Mouse (Mus musculus): Measurements from ENCODE around the gene Crhr1. TPM values are rescaled to one million over a fixed set of nuclear protein-coding genes. Genes with fewer than 3 reads are reported as not detected.

Crhr1 gene
- polyA plus RNA-seq, 1 experiment from 2014 or later = 0.24 TPM

DNA sequence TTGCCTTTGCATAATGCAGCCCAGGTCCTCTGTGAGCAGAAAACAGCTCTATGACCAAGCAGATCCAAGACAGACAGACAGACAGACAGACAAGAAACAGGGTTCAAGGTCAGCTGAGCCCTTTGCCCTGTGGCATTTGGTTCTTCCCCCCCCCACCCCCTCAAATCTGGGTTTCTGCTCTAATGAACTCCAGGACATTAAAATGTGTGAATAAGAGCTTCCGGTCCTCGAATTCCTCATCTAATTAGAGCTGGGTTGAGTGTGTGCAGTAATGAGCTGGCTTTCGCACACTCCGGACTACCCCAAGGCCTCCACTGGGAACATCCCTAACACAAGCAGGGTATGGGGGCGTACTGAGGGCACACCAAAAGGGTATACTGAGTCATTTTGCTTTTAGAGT, 18.3 kb downstream of the Crhr1 start:
- WGBS = 75% methylated on average over 5 of the region's 5 CpGs
- Histone ChIP-seq H3K9ac (ENCODE audit: low read length) (no peak overlapping the region), H3K4me3 (ENCODE audit: low read depth, low read length) (no peak overlapping the region), H3K9me3 (ENCODE audit: control insufficient read depth, low read length) (no peaks in the 10 kb centered on the region), H3K4me2 (ENCODE audit: low read depth) (no peak overlapping the region), H3K4me1 (ENCODE audit: control insufficient read depth, insufficient read depth, low read length) (peaks cover 8% of the 10 kb centered on the region), H3K27me3 (ENCODE audit: control insufficient read depth, insufficient read depth, low read length) (no peaks in the 10 kb centered on the region), H3K36me3 (ENCODE audit: control insufficient read depth, insufficient read depth, low read length) (no peaks in the 10 kb centered on the region), H3K27ac (ENCODE audit: low read depth, low read length) (no peak overlapping the region)
- ATAC-seq (ENCODE audit: insufficient read depth, low FRiP score, low TSS enrichment) = no peak
- no peak for DNase-seq (ENCODE audit: low spot score)

DNA sequence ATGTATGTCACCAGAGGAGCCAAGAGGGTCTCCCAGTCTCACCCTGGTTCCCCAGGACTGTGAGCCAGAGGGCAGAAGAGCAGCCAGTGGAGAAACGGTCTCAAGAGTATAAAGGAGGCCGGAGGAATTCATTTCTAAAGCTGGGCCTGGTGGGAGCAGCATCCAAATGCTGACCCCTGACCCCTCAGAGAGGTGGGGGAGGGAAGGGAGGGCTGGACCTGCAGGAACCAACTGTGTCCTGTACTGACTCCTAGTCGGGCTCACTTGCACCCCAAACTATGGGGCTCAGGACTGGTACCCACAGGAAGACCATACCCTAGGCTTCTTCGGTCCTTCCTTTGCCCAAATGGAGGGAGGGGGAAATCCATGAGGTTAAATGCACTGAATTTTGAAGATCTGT, 21.7 kb downstream of the Crhr1 start:
- DNase-seq (ENCODE audit: low spot score) (no peak), ATAC-seq (ENCODE audit: insufficient read depth, low FRiP score, low TSS enrichment) (no peak)
- H3K9me3 ChIP-seq (ENCODE audit: control insufficient read depth, low read length) = no peaks in the 10 kb centered on the region
- WGBS = 51% methylated on average over 4 of the region's 4 CpGs
- H3K27me3 ChIP-seq (ENCODE audit: control insufficient read depth, insufficient read depth, low read length) = no peaks in the 10 kb centered on the region
- H3K4me2 ChIP-seq (ENCODE audit: low read depth) = no peak overlapping the region
- no peak overlapping the region for H3K4me3 ChIP-seq (ENCODE audit: low read depth, low read length)
- H3K27ac ChIP-seq (ENCODE audit: low read depth, low read length) = no peak overlapping the region
- no peak overlapping the region for H3K9ac ChIP-seq (ENCODE audit: low read length)
- H3K36me3 ChIP-seq (ENCODE audit: control insufficient read depth, insufficient read depth, low read length) = no peaks in the 10 kb centered on the region
- peaks cover 12% of the 10 kb centered on the region for H3K4me1 ChIP-seq (ENCODE audit: control insufficient read depth, insufficient read depth, low read length)

DNA sequence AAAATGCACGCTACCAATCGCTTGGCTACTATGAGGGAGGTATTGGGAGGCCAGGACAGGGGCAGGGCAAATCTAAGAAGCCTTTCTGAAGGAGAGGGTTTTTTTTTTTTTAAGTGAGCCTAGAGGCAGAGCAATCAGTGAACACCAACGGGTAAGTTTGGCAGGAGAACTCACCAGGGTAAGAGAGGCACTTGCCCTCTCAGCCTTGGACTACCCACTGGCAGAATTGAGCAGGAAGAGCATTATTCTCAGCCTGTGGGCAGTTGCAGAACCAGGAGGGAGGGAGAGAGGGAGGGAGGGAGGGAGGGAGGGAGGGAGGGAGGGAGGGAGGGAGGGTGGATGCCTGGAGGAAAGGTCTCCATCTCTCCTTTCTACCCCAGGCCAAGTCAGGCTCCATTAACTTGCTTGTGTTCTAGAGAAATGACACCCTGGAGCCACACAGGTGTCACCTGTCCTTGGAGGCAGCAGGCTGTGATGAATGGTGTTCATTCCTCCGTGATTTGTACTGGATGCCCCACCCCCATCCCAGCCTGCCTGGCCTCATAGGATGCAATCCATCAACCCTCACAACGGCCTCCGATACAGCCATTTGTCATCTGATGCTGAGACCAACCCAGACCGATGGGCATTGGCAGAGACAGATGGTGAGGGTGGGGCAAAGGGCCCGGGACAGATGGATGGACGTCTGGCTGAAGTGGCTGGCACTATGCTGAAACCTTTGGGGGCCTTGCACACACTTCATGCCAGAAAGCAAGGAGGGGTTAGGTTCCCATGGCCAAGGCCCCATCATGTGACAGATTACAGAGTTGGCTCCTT, 22.4 kb downstream of the Crhr1 start:
- Histone ChIP-seq H3K9me3 (ENCODE audit: control insufficient read depth, low read length) (no peaks in the 10 kb centered on the region), H3K4me2 (ENCODE audit: low read depth) (no peak overlapping the region), H3K9ac (ENCODE audit: low read length) (no peak overlapping the region), H3K27ac (ENCODE audit: low read depth, low read length) (peak overlapping the region; percentile 27; the same call in 1 of the 2 replicates), H3K27me3 (ENCODE audit: control insufficient read depth, insufficient read depth, low read length) (no peaks in the 10 kb centered on the region), H3K4me1 (ENCODE audit: control insufficient read depth, insufficient read depth, low read length) (peaks cover 12% of the 10 kb centered on the region), H3K4me3 (ENCODE audit: low read depth, low read length) (no peak overlapping the region), H3K36me3 (ENCODE audit: control insufficient read depth, insufficient read depth, low read length) (no peaks in the 10 kb centered on the region)
- ATAC-seq (ENCODE audit: insufficient read depth, low FRiP score, low TSS enrichment) (no peak; the same call in 1 of the 2 replicates), DNase-seq (ENCODE audit: low spot score) (peak; percentile 53)
- 32% methylated on average over 9 of the region's 9 CpGs for WGBS

DNA sequence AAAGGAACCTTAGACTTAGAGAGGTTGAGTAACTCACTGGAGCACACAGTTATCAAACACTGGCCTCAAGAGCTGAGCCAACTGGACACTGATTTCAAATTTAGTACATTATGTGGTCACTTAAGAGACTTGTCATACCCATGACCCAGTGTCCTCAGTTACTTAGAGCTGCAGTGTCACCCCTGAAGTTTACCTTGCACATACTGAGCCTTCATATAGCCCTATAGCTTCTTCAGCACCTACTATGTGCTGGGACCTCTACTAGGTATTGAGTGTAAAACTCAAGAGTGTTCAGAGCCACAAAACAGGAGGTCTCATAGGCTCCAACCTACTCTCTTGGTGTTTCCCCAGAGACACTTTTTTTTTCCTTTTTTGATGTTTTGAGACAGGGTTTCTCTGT, 23.2 kb downstream of the Crhr1 start:
- Histone ChIP-seq H3K36me3 (ENCODE audit: control insufficient read depth, insufficient read depth, low read length) (no peaks in the 10 kb centered on the region), H3K9me3 (ENCODE audit: control insufficient read depth, low read length) (no peaks in the 10 kb centered on the region), H3K4me2 (ENCODE audit: low read depth) (no peak overlapping the region), H3K4me3 (ENCODE audit: low read depth, low read length) (no peak overlapping the region), H3K27me3 (ENCODE audit: control insufficient read depth, insufficient read depth, low read length) (no peaks in the 10 kb centered on the region), H3K9ac (ENCODE audit: low read length) (no peak overlapping the region), H3K27ac (ENCODE audit: low read depth, low read length) (peak overlapping the region; percentile 27; the same call in 1 of the 2 replicates), H3K4me1 (ENCODE audit: control insufficient read depth, insufficient read depth, low read length) (peaks cover 12% of the 10 kb centered on the region)
- DNase-seq (ENCODE audit: low spot score) = no peak
- ATAC-seq (ENCODE audit: insufficient read depth, low FRiP score, low TSS enrichment) = no peak

DNA sequence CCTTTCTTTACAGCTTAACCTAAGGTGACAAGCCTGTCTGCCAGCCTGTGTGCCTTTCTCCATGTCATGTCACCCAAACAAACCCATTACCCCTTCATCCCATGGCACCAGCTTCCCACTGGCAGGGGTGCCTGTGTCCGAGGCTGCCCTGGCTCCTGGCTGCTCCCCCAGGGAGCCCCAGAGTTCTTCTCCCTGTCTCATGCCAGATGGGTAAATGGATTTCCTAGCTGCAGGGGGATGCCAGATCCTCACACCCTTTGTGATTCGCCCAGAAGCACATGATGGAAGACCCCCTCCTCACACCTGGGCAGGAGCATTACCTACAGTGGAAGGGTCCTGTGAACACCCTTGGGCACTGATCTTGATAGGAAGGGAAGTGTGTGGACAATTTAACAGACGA, 23.7 kb downstream of the Crhr1 start:
- Histone ChIP-seq H3K9me3 (ENCODE audit: control insufficient read depth, low read length) (no peaks in the 10 kb centered on the region), H3K4me2 (ENCODE audit: low read depth) (no peak overlapping the region), H3K4me1 (ENCODE audit: control insufficient read depth, insufficient read depth, low read length) (peaks cover 12% of the 10 kb centered on the region), H3K36me3 (ENCODE audit: control insufficient read depth, insufficient read depth, low read length) (no peaks in the 10 kb centered on the region), H3K27me3 (ENCODE audit: control insufficient read depth, insufficient read depth, low read length) (no peaks in the 10 kb centered on the region), H3K27ac (ENCODE audit: low read depth, low read length) (no peak overlapping the region), H3K4me3 (ENCODE audit: low read depth, low read length) (no peak overlapping the region), H3K9ac (ENCODE audit: low read length) (no peak overlapping the region)
- DNase-seq (ENCODE audit: low spot score) (no peak), ATAC-seq (ENCODE audit: insufficient read depth, low FRiP score, low TSS enrichment) (no peak)
- WGBS = 73% methylated on average over 3 of the region's 3 CpGs

DNA sequence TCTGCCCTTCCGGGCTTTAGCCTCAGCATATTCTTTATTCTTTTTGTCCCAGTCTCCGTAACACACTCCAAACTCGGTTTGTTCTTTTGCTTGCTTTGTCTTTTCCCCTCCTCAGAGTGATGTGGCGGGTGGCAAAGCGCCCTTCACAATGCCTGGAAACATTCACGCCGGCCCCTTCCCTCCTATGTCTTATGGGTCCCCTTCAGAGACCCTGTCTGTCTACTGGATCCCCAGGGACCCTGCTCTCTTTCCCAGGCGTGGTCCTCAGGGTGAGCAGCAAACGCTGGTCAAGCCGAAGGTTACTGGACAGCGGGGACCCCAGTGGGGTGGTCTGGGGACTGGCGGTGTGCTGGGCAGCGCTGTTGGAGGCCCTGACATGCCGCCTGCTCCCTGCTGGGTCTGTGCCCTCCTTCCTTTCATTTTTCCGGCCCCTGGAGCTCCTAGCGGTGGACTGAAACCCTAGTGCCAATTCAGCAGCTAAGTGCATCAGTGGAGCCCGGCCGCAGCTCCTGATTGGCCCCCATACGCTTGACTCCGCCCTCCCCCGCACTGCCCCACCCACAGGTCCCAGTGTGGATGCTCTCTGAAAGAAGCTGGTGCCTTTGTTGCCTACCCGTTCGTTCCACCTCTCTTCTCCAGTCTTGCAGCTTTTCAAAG, 25.1 kb downstream of the Crhr1 start:
- 0 out of 2 replicates have a peak overlapping the region, but pooled peaks have one; percentile 68 for H3K27ac ChIP-seq (ENCODE audit: low read depth, low read length)
- peak; percentile 96 for ATAC-seq (ENCODE audit: insufficient read depth, low FRiP score, low TSS enrichment)
- no peaks in the 10 kb centered on the region for H3K36me3 ChIP-seq (ENCODE audit: control insufficient read depth, insufficient read depth, low read length)
- H3K9me3 ChIP-seq (ENCODE audit: control insufficient read depth, low read length) = no peaks in the 10 kb centered on the region
- H3K4me3 ChIP-seq (ENCODE audit: low read depth, low read length) = peak overlapping the region; percentile 31
- no peaks in the 10 kb centered on the region for H3K27me3 ChIP-seq (ENCODE audit: control insufficient read depth, insufficient read depth, low read length)
- 4% methylated on average over 23 of the region's 23 CpGs for WGBS
- peak overlapping the region; percentile 68 for H3K9ac ChIP-seq (ENCODE audit: low read length)
- H3K4me2 ChIP-seq (ENCODE audit: low read depth) = peak overlapping the region; percentile 78
- H3K4me1 ChIP-seq (ENCODE audit: control insufficient read depth, insufficient read depth, low read length) = peaks cover 12% of the 10 kb centered on the region
- peak; percentile 88 for DNase-seq (ENCODE audit: low spot score)

DNA sequence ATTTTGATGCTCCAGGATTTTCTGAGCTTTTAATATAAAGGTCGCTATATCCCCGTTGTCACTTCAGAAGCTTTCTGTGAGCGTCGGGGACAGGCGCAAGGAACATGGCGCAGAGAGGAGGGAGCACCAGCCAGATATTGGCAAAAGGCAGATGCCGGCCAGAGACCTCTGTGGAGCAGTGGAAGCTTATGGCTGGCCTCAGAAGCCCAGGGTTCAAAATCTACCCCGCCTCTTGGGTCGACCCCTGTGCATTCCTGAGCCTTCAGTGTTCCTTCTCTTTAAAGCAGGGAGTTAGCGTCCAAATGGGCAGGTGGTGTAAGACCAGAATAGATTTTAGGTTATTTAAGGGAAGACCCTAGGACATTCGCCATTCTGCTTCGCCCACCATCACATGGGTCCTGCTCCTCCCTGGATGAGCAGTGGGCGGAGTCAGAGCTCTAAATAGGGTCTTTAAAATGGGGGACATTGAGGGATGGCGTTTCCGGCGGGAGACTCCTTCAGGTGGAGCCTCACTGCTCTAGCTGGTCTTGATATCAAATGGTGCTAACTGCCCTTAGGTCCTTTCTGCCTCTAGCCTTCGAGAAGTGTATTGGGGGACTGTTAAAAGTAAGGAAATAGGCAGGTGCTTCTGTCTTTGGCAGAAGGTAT, 25.7 kb downstream of the Crhr1 start:
- 0 out of 2 replicates have a peak overlapping the region, but pooled peaks have one; percentile 68 for H3K27ac ChIP-seq (ENCODE audit: low read depth, low read length)
- peak; percentile 54 for DNase-seq (ENCODE audit: low spot score)

DNA sequence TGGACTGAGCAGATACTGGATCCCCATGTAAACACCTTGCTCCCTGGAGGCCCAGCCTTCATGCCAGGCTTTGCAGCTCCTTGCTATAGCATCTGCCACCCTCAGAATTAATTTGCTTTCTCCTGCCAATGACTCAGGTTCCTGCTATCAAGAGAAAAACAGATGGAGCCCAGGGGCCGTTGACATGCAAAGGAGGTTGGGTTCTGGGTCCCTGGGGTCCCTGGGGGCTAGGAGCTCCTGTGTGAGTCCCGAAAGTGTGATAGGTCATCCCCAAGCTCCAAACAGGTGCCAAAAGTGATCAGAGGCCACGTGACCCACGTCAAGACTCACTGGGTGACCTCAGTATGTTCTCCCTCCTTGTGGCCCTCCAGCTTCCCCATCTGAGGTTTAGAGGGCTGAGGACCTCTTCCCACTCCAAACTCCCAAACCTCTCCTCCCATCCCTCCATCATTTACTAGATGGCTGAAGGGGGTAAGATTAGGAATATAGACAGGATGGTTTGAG, 27.2 kb downstream of the Crhr1 start:
- WGBS = 85% methylated on average over 4 of the region's 4 CpGs
- H3K27ac ChIP-seq (ENCODE audit: low read depth, low read length) = no peak overlapping the region
- H3K27me3 ChIP-seq (ENCODE audit: control insufficient read depth, insufficient read depth, low read length) = no peaks in the 10 kb centered on the region
- DNase-seq (ENCODE audit: low spot score) (no peak), ATAC-seq (ENCODE audit: insufficient read depth, low FRiP score, low TSS enrichment) (no peak)
- H3K36me3 ChIP-seq (ENCODE audit: control insufficient read depth, insufficient read depth, low read length) = no peaks in the 10 kb centered on the region
- H3K4me1 ChIP-seq (ENCODE audit: control insufficient read depth, insufficient read depth, low read length) = peaks cover 8% of the 10 kb centered on the region
- no peak overlapping the region for H3K9ac ChIP-seq (ENCODE audit: low read length)
- no peaks in the 10 kb centered on the region for H3K9me3 ChIP-seq (ENCODE audit: control insufficient read depth, low read length)
- no peak overlapping the region for H3K4me3 ChIP-seq (ENCODE audit: low read depth, low read length)
- no peak overlapping the region for H3K4me2 ChIP-seq (ENCODE audit: low read depth)

More for the DNA sequence above, 25.7 kb downstream of the Crhr1 start:
- Histone ChIP-seq H3K4me2 (ENCODE audit: low read depth) (peak overlapping the region; percentile 78), H3K36me3 (ENCODE audit: control insufficient read depth, insufficient read depth, low read length) (no peaks in the 10 kb centered on the region), H3K4me1 (ENCODE audit: control insufficient read depth, insufficient read depth, low read length) (peaks cover 12% of the 10 kb centered on the region), H3K27me3 (ENCODE audit: control insufficient read depth, insufficient read depth, low read length) (no peaks in the 10 kb centered on the region), H3K9me3 (ENCODE audit: control insufficient read depth, low read length) (no peaks in the 10 kb centered on the region), H3K4me3 (ENCODE audit: low read depth, low read length) (peak overlapping the region; percentile 31), H3K9ac (ENCODE audit: low read length) (peak overlapping the region; percentile 68)
- 4% methylated on average over 17 of the region's 17 CpGs for WGBS
- peak; percentile 24; the same call in 1 of the 2 replicates for ATAC-seq (ENCODE audit: insufficient read depth, low FRiP score, low TSS enrichment)
